Mouse (Mus musculus): Measurements from ENCODE around the gene Krt5. TPM values are rescaled to one million over a fixed set of nuclear protein-coding genes. Genes with fewer than 3 reads are reported as not detected.
"Not testable (repeated sequence)": the region's sequence is repeated elsewhere in the genome, so short reads cannot be mapped to it uniquely, and the experiment has no call there.

Gene Krt5
- polyA plus RNA-seq, 1 experiment from 2014 or later, result 142 TPM

- no peak for DNase-seq (ENCODE audit: low spot score)
Observed at GRCm38 (mm10) chr15:101707454-101707853, 5.2 kb downstream of the Krt5 start.

GRCm38 (mm10) chr15:101704066-101704465 lies 8.6 kb downstream of the Krt5 start:
- no peak overlapping the region for H3K9ac ChIP-seq (ENCODE audit: low read depth, low read length)
- WGBS, result 72% methylated on average over 4 of the region's 4 CpGs
- H3K4me2 ChIP-seq (ENCODE audit: low read depth, low read length), result no peak overlapping the region
- no peak overlapping the region for H3K4me3 ChIP-seq (ENCODE audit: low read depth, low read length)
- peak; percentile 72 for DNase-seq (ENCODE audit: low spot score)
- peak; percentile 50; the same call in 1 of the 2 replicates for ATAC-seq (ENCODE audit: low read depth)
- no peaks in the 10 kb centered on the region for H3K4me1 ChIP-seq (ENCODE audit: control insufficient read depth, insufficient read depth, low read length)
- no peaks in the 10 kb centered on the region for H3K36me3 ChIP-seq (ENCODE audit: control insufficient read depth, insufficient read depth, low read length)
- no peaks in the 10 kb centered on the region for H3K27me3 ChIP-seq (replicated peaks; ENCODE audit: control insufficient read depth, insufficient read depth, low read length)
- H3K27ac ChIP-seq (replicated peaks; ENCODE audit: low read depth, low read length), result no peak overlapping the region
- H3K9me3 ChIP-seq (ENCODE audit: control insufficient read depth, low read length), result no peaks in the 10 kb centered on the region

More at GRCm38 (mm10) chr15:101707454-101707853, 5.2 kb downstream of the Krt5 start:
- Histone ChIP-seq H3K27me3 (replicated peaks; ENCODE audit: control insufficient read depth, insufficient read depth, low read length) (no peaks in the 10 kb centered on the region), H3K4me3 (ENCODE audit: low read depth, low read length) (no peak overlapping the region), H3K9me3 (ENCODE audit: control insufficient read depth, low read length) (no peaks in the 10 kb centered on the region), H3K4me1 (ENCODE audit: control insufficient read depth, insufficient read depth, low read length) (0 out of 2 replicates have a peak, but pooled peaks cover 3% of the 10 kb centered on the region), H3K27ac (replicated peaks; ENCODE audit: low read depth, low read length) (no peak overlapping the region), H3K4me2 (ENCODE audit: low read depth, low read length) (no peak overlapping the region), H3K36me3 (ENCODE audit: control insufficient read depth, insufficient read depth, low read length) (no peaks in the 10 kb centered on the region), H3K9ac (ENCODE audit: low read depth, low read length) (no peak overlapping the region)
- 90% methylated on average over 8 of the region's 9 CpGs for WGBS
- ATAC-seq (ENCODE audit: low read depth), result no peak

GRCm38 (mm10) chr15:101702380-101702779 lies 10.3 kb downstream of the Krt5 start:
- Histone ChIP-seq H3K4me3 (ENCODE audit: low read depth, low read length) (no peak overlapping the region), H3K9ac (ENCODE audit: low read depth, low read length) (no peak overlapping the region), H3K4me1 (ENCODE audit: control insufficient read depth, insufficient read depth, low read length) (no peaks in the 10 kb centered on the region), H3K27me3 (replicated peaks; ENCODE audit: control insufficient read depth, insufficient read depth, low read length) (no peaks in the 10 kb centered on the region), H3K27ac (replicated peaks; ENCODE audit: low read depth, low read length) (no peak overlapping the region), H3K36me3 (ENCODE audit: control insufficient read depth, insufficient read depth, low read length) (no peaks in the 10 kb centered on the region), H3K9me3 (ENCODE audit: control insufficient read depth, low read length) (no peaks in the 10 kb centered on the region), H3K4me2 (ENCODE audit: low read depth, low read length) (no peak overlapping the region)
- ATAC-seq (ENCODE audit: low read depth) (no peak), DNase-seq (ENCODE audit: low spot score) (no peak)
- WGBS, result 28% methylated on average over 2 of the region's 2 CpGs

GRCm38 (mm10) chr15:101699866-101700265 lies 12.8 kb downstream of the Krt5 start:
- no peaks in the 10 kb centered on the region; the same call in 1 of the 2 replicates for H3K4me1 ChIP-seq (ENCODE audit: control insufficient read depth, insufficient read depth, low read length)
- 55% methylated on average over 8 of the region's 8 CpGs for WGBS
- H3K4me3 ChIP-seq (ENCODE audit: low read depth, low read length), result no peak overlapping the region
- H3K9me3 ChIP-seq (ENCODE audit: control insufficient read depth, low read length), result no peaks in the 10 kb centered on the region
- ATAC-seq (ENCODE audit: low read depth) (no peak), DNase-seq (ENCODE audit: low spot score) (no peak)
- no peak overlapping the region for H3K27ac ChIP-seq (replicated peaks; ENCODE audit: low read depth, low read length)
- no peaks in the 10 kb centered on the region for H3K36me3 ChIP-seq (ENCODE audit: control insufficient read depth, insufficient read depth, low read length)
- no peaks in the 10 kb centered on the region for H3K27me3 ChIP-seq (replicated peaks; ENCODE audit: control insufficient read depth, insufficient read depth, low read length)
- H3K9ac ChIP-seq (ENCODE audit: low read depth, low read length), result no peak overlapping the region
- no peak overlapping the region for H3K4me2 ChIP-seq (ENCODE audit: low read depth, low read length)

GRCm38 (mm10) chr15:101699192-101699591 lies 13.5 kb downstream of the Krt5 start:
- no peak overlapping the region for H3K4me3 ChIP-seq (ENCODE audit: low read depth, low read length)
- ATAC-seq (ENCODE audit: low read depth), result no peak
- no peaks in the 10 kb centered on the region for H3K36me3 ChIP-seq (ENCODE audit: control insufficient read depth, insufficient read depth, low read length)
- H3K4me1 ChIP-seq (ENCODE audit: control insufficient read depth, insufficient read depth, low read length), result no peaks in the 10 kb centered on the region; the same call in 1 of the 2 replicates
- no peaks in the 10 kb centered on the region for H3K9me3 ChIP-seq (ENCODE audit: control insufficient read depth, low read length)
- H3K27ac ChIP-seq (replicated peaks; ENCODE audit: low read depth, low read length), result no peak overlapping the region
- H3K27me3 ChIP-seq (replicated peaks; ENCODE audit: control insufficient read depth, insufficient read depth, low read length), result no peaks in the 10 kb centered on the region
- no peak overlapping the region for H3K9ac ChIP-seq (ENCODE audit: low read depth, low read length)
- no peak for DNase-seq (ENCODE audit: low spot score)
- WGBS, result 52% methylated on average over 3 of the region's 3 CpGs
- H3K4me2 ChIP-seq (ENCODE audit: low read depth, low read length), result no peak overlapping the region

GRCm38 (mm10) chr15:101697326-101698188 lies 15.1 kb downstream of the Krt5 start:
- H3K36me3 ChIP-seq (ENCODE audit: control insufficient read depth, insufficient read depth, low read length), result no peaks in the 10 kb centered on the region
- no peak overlapping the region for H3K9ac ChIP-seq (ENCODE audit: low read depth, low read length)
- peak; percentile 45 for DNase-seq (ENCODE audit: low spot score)
- WGBS, result 61% methylated on average over 8 of the region's 8 CpGs
- ATAC-seq (ENCODE audit: low read depth), result peak; percentile 80; the same call in 1 of the 2 replicates
- no peaks in the 10 kb centered on the region for H3K9me3 ChIP-seq (ENCODE audit: control insufficient read depth, low read length)
- H3K4me3 ChIP-seq (ENCODE audit: low read depth, low read length), result no peak overlapping the region
- no peaks in the 10 kb centered on the region; the same call in 1 of the 2 replicates for H3K4me1 ChIP-seq (ENCODE audit: control insufficient read depth, insufficient read depth, low read length)
- no peak overlapping the region for H3K27ac ChIP-seq (replicated peaks; ENCODE audit: low read depth, low read length)
- H3K27me3 ChIP-seq (replicated peaks; ENCODE audit: control insufficient read depth, insufficient read depth, low read length), result no peaks in the 10 kb centered on the region
- no peak overlapping the region for H3K4me2 ChIP-seq (ENCODE audit: low read depth, low read length)

- DNase-seq (ENCODE audit: low spot score) (no peak), ATAC-seq (ENCODE audit: low read depth) (no peak)
- Histone ChIP-seq H3K27me3 (replicated peaks; ENCODE audit: control insufficient read depth, insufficient read depth, low read length) (no peaks in the 10 kb centered on the region), H3K9ac (ENCODE audit: low read depth, low read length) (no peak within 1 kb of the TSS), H3K4me1 (ENCODE audit: control insufficient read depth, insufficient read depth, low read length) (no peaks in the 10 kb centered on the region; the same call in 1 of the 2 replicates), H3K4me3 (ENCODE audit: low read depth, low read length) (no peak within 1 kb of the TSS), H3K27ac (replicated peaks; ENCODE audit: low read depth, low read length) (no peak within 1 kb of the TSS), H3K9me3 (ENCODE audit: control insufficient read depth, low read length) (no peaks in the 10 kb centered on the region), H3K4me2 (ENCODE audit: low read depth, low read length) (no peak within 1 kb of the TSS), H3K36me3 (ENCODE audit: control insufficient read depth, insufficient read depth, low read length) (no peaks in the 10 kb centered on the region)
- 69% methylated on average over 5 of the region's 5 CpGs for WGBS
Observed at GRCm38 (mm10) chr15:101694207-101694606, 18.5 kb downstream of the Krt5 start, which contains the start of gene Krt6a. Krt6a (minus strand) TSS chr15:101694307.

- not testable (repeated sequence) for H3K9me3 ChIP-seq (ENCODE audit: control insufficient read depth, low read length); H3K27me3 ChIP-seq (replicated peaks; ENCODE audit: control insufficient read depth, insufficient read depth, low read length); H3K4me2 ChIP-seq (ENCODE audit: low read depth, low read length); H3K27ac ChIP-seq (replicated peaks; ENCODE audit: low read depth, low read length); DNase-seq (ENCODE audit: low spot score); H3K9ac ChIP-seq (ENCODE audit: low read depth, low read length); ATAC-seq (ENCODE audit: low read depth); H3K36me3 ChIP-seq (ENCODE audit: control insufficient read depth, insufficient read depth, low read length); H3K4me1 ChIP-seq (ENCODE audit: control insufficient read depth, insufficient read depth, low read length); H3K4me3 ChIP-seq (ENCODE audit: low read depth, low read length)
- WGBS, result 92% methylated on average over 5 of the region's 5 CpGs
Observed at GRCm38 (mm10) chr15:101690460-101690859, 22.2 kb downstream of the Krt5 start.

Measured in embryonic facial prominence, embryonic 14.5 days (tissue).